Mouse (Mus musculus) layer of hippocampus, adult 8-10 months (tissue): ENCODE data around the gene Six6. TPM values are rescaled to one million over a fixed set of nuclear protein-coding genes. Genes with fewer than 3 reads are reported as not detected.

ENCODE experiments used
- DNase-seq, 2 experiments: peaks; one replicate each; pipeline ENCODE4 v3.0.0; 2022; ENCODE audit warnings: low spot score in 2 of 2
- total RNA-seq, 4 experiments: library from RNA; stranded (reverse); gene quantifications; 2 replicates each; pipeline ENCODE4 v1.2.4; 2022

The Six6 gene
- not detected for total RNA-seq

DNA sequence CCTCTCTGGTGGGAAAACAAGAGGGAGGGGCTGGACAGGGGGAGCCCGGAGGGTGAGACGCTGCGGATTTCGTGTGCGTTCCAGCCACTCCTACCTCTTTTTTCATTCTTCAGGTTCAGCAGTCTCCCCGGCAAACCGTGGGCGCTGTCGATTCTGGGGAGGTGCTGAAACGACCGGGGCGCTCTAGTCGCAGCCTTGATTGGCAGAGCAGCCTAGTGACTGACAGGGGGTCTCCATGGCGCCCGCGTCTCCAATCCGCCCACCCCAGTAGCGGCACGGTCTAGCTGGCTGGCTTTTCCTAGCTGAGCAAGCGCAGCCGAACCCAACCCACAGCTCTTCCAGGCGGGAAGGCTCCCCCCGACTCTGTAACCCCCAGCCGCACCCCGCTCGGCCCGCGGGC lies at the start of gene Six6:
Gene Six6 (plus strand): TSS at position 277 of the 400 bp plus-strand sequence.
- DNase-seq = no peak

DNA sequence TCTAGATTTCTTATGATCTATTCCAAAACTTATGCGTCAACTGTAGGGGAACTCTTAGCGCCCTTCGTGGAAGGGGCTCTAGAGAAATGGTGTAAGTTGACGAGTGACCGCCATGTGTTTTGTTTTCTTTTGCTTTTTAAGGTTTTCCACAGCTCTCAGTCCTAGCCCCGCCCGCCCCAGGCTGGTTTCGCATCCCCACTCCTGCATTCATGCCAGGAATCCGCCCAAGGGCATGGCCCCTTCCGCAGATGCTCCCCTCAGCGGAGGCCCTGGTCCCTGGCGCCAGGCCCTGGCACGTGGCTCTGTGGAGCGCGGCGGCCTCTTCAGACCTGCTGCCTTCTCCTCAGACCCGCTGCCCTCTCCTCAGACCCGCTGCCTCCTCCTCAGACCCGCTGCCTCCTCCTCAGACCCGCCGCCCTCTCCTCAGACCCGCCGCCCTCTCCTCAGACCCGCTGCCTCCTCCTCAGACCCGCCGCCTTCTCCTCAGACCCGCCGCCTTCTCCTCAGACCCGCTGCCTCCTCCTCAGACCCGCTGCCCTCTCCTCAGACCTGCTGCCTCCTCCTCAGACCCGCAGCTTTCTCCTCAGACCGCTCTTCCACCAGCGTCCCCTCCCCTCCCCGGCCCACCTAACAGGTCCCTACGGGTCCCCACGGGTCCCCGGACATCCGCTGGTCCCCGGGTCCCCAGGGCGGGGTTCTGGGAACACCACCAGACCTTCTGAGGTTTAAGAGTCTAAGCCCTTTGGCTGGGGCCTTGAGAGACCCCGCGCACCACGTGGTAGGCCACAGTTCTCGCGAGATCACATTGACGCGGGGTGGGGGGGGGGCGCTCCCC lies 22.3 kb upstream of the Six6 start:
- no peak for DNase-seq

DNA sequence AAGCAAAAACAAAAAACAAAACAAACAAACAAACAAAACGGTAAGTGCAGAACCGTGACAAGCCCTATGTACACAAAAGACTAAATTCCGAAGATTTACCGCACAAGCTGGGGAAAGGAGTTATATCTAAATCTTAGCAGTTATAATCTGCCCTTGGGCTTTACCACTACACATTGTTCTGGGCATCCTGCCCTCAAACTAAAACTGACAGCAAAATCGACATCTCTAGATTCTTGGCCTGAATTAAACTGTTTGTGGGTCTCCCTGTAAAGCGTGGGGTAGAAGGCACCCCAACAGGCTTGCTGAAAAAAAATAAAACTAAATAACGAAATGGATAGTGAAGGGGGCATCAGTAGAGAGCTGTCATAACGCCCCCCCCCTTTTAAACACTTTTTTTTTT lies 2.9 kb upstream of the Six6 start:
- no peak for DNase-seq

DNA sequence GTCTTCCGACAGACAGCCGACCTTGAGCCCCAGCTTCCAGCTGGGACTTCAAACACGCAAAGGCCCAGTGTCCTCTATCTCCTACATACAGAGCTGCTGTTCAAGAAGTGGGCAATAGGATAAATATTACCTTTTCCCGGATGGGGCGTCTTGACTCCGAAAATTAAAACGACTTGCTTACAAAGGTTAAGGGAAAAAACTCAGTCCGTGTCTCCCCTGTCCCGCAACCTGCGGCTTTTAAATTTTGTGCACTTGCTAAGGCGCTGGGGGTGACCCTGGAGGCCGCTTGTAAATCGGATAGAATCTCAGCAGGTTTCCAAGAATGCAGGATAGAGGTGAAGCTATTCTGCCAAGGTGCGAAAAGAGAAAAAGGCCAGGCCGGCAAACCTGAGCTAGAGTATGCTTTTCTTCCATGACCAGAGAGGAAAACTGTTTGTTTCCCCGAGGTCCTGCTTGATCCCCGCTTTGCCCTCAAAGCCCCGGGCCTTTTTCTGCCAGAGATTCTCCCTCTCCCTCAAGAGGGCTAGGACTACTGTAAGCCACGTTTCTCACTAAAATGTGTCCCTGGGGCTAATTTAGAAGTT lies 2.1 kb upstream of the Six6 start:
- DNase-seq = no peak

DNA sequence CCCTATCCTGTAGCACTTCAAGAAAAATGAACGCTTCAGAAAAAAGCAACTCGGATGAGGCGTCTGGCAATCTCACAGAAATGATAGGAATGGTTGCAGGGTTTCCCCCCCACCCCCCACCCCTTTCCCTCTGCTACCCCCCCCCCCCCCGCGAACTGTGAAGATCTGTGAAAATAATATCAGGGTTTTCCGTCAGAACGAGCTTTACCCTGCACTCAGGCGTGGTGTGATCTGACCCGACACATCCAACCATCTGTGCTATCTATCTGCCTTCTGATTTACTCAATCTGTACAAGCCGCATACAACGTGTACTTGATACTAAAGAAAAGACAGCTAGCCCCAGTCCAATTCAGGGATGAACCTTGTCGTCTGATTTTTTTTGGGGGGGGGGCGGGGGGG lies 1.5 kb upstream of the Six6 start:
- no peak for DNase-seq

DNA sequence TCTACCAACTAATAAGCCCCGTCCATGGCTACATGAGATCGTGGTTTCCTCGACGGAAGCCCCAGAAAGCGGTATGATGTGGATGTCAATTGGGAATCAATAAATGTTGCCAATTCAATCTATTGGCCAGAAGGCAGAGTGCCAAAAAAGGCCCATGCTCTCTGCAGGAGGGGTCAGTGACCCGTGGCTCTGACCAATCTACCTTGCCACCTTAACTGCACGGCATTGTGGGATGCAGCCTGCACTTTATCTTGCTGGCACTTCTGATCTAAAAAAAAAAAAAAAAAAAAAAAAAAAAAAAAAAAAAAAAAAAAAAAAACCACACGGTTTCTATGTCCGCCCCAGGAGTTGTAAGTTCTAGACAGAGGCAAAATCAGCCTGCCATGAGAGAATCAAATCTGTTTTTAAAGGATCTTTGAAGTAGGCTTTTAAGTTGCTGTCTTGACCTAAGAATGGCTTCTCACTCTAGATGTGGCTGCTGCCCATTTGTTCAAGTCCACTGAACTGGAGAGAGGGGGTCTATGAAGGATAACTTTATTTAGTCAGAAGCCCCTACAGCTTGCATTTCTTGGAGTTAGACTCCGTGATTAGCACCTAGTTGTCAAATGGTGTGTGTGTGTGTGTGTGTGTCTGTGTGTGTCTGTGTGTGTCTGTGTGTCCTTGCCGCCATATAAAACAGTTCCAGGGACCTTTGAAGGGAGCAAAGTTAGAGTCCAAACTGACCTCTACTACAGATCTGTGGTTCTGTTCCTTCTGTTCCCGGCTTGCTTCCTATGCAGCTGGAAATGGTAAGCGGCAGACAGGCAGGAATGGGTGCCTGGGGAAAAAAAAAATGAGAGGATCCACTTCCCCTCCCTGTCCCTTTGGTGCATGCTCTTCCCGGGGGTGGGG lies 847 bp upstream of the Six6 start:
- DNase-seq = no peak

DNA sequence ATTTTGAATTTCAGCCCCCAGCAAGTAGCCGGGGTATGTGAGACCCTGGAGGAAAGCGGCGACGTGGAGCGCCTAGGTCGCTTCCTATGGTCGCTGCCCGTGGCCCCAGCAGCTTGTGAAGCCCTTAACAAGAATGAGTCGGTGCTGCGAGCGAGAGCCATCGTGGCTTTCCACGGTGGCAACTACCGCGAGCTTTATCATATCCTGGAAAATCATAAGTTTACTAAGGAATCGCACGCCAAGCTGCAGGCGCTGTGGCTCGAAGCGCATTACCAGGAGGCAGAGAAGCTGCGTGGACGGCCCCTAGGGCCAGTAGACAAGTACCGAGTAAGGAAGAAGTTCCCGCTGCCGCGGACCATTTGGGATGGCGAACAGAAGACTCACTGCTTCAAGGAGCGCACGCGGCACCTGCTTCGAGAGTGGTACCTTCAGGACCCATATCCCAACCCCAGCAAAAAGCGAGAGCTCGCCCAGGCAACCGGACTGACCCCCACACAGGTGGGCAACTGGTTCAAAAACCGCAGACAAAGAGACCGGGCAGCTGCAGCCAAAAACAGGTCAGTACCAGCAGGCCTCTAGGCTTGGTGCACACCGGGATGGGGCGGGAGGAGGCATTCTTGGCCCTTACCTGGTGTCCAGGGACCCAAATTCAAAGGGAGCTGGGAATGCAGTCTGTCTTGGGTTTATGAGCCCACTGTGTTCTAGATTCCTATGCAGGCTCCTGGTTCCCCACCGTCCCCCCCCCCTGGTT lies 554 bp downstream of the Six6 start, which contains the start of gene 4930447C04Rik:
Gene 4930447C04Rik (minus strand): TSS at position 704 of the 751 bp plus-strand sequence.
- DNase-seq = no peak

DNA sequence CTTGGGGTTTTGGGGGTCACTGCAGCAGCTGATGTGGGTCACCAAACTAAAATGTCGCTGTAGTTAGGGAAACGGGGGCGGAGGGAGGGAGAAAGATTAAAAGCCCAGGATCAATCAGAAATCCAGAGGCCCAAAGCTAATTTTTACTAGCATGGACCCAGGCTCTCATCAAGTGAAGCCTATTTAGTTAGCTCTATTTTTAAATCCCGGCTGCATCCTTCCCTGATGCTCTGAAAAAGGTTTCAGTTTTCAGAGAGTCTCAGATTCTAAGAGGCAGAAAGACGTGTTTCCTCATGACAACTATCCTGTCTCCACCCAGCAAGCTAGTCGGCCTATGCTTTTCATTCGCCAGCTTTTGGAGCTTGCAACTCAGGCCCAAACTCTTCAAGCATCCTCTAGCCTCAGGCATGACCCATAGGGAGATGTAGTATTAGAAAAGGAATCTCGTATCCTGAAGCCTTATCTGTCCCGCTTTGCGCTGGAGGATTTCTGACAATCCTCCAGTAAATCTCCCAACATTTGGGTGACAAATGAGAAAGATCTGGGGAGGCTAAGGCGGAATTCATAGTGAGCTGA lies 1.2 kb downstream of the Six6 start:
- no peak for DNase-seq

DNA sequence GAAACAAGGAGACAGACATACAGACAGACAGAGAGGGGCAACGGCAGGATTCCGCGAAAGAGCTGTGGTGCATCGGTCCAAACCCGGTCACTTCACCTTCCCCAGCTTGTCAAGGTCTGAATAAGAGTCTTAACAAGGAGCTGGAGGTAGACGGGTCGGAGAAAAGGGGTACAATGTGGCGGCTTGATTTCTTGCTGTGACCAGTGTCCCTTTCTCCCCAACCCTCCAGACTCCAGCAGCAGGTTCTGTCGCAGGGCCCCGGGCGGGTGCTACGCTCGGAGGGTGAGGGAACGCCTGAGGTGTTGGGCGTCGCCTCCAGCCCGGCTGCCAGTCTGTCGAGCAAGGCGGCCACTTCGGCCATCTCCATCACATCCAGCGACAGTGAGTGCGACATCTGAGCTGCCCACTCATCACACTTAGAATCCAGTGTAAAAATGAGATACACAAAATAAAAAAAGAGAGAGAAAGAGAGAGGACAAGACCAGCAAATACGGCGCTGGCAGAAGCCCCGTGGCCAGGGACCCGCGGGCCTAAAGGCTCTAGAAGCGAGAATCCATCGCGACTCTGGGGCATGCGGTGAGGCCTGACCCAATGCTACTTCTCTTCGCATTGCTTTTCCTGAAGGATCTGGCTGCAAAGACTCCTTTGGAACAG lies 1.8 kb downstream of the Six6 start:
- DNase-seq = no peak

DNA sequence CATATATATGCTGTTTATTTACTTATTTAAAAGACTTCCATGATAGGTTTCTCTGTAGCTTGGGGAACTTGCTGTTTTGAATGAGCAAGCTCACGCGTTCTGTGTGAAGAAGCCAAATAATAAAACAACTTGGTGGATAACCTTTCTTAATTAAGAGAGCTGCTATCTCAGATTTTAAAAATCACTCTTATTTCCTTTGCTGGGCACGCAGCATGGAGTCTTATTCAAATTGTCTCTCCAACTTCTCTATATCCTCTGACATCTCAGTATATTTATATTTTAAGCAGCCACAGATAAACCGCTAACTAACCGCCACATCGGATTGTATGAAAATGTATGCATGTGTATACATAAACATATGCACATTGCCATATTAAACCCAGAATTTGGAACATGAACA lies 2.5 kb downstream of the Six6 start:
- DNase-seq = no peak

DNA sequence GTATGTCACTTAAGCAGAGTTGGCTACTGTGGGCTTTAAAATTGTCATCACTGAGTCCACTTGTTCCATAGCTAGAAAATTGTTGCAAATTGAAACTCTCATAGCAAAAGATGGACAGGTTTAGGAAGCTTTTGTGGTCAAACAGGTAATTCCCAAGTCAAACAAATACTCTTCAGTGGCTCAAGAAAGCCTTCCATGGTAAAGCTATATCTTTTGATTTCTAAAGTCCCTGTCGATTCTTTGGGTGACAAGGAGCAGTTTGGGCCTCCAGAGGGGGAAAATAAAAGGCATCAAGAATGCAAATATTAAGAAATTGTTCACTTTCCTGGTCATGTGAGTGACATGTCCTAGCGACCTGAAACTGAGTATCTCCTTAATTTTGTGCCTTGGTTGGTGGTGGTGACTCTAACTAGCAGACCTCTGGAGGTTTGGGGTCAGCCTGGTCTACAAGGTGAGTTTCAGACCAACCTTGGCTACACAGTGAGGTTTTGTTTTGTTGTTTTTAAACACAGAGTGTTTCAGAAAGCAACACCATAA lies 4.0 kb downstream of the Six6 start:
- DNase-seq = no peak

DNA sequence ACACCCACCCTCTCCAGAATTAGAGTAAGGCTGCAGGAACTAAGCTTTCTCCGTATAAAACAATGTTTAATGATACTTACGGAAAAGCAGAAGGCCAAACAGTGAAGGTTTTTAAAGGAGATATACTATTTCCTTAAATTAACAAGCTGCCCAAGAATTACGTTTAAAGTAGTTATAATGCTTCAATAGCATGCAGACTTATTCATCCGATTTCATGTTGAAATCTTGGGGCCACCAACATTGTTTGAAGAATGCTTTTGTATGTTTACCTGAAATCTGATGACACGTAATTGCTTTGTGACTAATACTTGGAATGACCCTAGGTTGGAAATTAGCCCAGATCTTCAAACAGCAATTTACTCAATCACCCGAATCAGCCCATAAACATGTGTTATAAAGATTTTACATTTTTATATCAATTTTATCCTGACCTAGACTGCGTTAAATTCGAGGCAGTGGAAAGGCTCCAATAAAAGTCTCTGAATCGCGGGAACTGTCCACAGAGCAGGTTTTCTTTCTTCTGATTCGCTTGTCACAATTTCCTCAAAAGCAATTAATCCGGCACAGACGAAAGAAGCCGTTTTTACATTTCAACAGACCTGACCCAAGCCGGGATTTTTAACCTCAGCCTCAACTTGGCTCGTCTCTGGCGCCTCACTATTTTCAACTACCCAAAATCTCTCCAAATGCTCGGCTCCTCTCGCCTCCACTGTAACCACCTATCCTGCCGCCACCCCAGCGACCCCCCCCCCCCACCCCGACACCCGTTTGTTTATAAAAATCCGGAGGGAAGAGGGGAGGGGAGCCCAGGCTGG lies 4.9 kb downstream of the Six6 start:
- no peak for DNase-seq

DNA sequence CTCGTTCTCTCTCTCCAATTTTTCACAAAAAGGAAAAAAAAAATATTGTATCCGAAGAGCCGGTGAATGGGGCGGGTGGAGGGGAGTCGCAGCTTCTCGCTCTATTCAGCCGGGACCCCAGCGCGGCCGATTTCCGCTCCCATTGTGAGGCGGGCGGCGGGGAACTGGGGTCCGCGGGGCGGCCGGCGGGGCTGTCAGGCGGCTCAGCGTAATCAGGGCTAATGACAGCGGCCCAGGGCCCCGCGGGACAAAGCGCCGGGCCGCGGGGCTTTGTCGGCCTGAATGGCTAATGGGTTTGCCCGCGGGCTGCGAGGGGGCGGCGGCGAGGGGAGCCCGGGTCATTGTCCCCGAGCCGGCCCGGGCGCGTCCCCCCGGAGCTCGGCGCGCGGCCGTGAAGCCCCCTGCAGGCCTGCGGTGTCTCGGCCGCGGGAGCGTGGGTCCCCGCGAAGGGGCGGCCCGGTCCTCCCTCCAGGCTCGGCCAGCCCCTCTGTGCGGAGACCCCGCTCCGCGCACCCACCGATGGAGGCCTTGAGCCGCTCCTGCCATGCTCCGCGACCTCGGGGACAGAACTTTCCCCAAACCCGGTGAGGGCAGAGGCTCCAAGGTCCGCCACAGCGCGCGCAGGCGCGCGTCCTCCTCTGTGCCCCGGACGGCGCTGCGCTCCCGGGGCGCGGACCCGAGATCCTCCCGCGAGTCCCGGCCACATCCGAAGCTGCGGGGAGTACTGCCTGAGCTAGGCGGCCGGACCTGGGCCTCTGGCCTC lies 5.8 kb downstream of the Six6 start:
- DNase-seq = no peak

DNA sequence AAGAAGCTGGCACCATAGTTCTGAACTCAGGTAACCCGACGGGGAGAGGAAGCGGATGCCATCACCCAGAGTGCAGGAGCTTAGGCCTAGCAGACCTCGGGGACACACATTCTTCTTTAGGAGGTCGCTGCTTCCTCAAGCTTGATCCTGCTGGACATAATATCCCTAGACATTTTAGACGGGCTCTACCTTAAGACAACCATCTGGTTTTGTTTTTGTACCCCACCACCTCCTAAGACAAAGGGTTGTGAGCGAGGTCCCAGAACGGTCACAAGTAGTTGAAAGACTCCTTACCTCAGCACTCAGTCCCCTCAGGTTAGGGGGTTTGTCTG lies 6.3 kb downstream of the Six6 start:
- DNase-seq = no peak

DNA sequence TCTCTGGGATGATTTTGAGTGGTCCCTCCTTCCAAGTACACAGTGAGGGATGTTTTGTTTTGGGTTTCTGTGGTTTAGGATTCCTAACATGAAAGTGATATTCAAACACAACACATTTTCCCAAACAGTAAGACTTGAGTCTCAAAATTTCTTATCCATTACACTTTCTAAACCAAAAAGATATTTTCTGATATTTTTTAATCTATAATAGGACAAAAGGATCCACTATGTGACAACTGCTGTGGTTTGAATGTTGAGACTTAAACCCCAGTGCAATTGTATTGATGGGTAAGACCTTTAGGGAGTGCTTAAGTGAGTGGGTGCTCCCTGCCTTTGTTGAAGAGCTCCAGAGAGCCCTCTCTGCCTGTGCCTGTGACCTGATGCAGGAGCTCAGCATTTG lies 7.1 kb downstream of the Six6 start:
- DNase-seq = no peak

DNA sequence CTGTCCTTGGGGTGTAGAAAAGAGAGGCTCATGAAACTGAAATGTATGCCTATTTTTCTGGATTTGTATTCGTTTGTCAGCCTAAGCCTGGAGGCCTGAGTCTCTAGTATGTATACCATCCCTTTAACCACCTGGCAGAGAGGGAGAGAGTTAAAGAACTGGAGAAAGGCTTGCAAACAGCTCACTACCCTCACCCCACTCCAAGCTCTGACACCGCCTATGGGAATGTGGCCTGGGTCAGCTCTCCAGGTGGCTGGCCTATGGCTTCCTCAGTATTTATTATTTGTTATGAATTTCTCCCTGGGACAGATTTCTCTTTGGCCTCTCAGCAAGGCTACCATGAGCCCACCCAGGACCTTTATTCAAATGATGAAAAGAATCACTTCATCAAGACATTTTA lies 7.6 kb downstream of the Six6 start:
- no peak for DNase-seq

DNA sequence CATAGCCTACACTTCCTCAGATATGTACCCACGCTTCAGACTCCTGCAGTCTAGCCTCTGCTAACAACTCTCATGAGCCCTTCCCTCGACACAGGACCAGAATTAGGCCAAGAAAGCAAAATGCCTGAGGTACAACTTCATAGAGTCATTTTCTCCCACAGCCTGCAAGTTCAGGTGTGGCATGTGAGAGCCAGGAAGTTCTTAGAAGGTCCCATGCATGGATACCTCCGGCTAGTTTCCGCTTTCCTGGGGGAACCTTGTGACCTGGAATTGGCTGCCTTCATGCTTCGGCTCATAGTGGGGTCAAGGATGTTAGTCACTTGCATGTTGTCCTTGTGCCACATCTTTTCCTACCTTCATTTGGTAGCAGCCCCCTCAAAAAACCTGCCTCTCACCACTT lies 13.4 kb downstream of the Six6 start:
- no peak for DNase-seq

DNA sequence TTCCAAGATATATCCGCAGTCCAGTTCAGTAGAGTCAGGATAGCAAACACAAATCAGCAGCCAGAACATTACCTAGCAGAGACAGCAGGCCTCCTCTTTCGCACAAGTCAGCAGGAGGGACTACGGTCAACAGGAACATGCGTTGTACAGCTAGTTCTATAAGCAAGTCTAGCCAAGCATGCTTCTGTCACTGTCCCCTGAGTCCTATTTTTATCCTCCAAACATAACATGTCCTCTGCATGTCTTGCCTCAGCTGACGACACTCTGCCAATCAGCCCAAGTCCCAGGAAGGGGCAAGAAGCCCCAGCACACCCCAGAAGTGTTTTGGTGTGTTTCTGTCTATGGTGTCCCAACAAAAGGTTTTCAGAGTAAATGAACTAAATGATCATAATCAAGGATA lies 14.2 kb downstream of the Six6 start:
- DNase-seq = no peak

DNA sequence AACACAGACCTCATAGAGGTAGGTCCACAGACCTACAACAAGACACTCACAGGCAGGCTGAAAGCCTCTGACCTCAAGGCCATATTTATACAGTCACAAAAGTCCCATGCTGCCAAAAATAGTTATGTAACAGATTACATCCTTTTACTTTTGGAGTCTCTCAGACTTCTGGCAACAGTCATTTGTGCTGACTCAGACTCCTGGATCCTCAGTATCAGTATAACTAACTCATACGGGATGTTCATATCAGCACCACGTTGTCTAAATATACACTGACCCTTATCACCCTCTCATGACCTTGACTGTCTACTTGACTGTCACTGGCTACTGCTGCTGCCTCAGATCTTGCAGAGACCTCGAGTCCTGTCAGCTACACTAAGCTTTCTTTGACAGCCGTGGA lies 15.2 kb downstream of the Six6 start:
- no peak for DNase-seq
